Mouse (Mus musculus): ENCODE measurements around the gene Tomm70a.

DNA sequence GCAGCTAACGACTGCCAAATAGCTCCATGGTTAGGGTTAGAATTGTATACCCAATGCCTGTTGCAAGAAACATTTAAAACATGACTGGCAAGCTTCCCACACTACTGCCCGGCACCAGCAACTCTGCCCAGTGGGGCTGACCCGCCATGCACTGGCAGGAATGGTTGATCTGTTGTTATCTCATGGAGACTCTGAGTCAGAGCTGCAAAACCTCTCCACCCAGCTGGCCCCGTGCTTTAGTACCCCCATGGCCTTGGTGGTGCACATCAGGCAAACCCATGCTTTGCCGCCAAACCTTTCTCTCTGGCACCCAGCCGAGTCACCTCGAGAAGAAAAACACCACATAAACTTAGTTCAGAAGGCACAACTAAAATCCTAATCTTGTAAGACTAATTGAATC is 45.5 kb upstream of the Tomm70a start:
- no peak for TF ChIP-seq POLR2A (IDR thresholded peaks at IDR 0.05; ENCODE audit: borderline replicate concordance, extremely low read depth, low read depth, low read length)
- no peak for TF ChIP-seq CTCF (IDR thresholded peaks at IDR 0.05; ENCODE audit: insufficient read depth, low read length)

All from lung, adult 2 months (tissue).